Mouse (Mus musculus) hindbrain, embryonic 14.5 days (tissue): ENCODE results near the gene Six4. TPM values are rescaled to one million over a fixed set of nuclear protein-coding genes. Genes with fewer than 3 reads are reported as not detected.
"Not testable (repeated sequence)": the region's sequence is repeated elsewhere in the genome, so short reads cannot be mapped to it uniquely, and the experiment has no call there.

Experiments used
- ATAC-seq: fragments of 200-750 bp; cut with Nextera tagmentation; 2 replicates; pipeline ENCODE4 v1.8.0; 2017; ENCODE audit warnings: moderate number of reproducible peaks, mild to moderate bottlenecking, moderate TSS enrichment, moderate library complexity; ENCODE audit not compliant: low FRiP score
- DNase-seq: peaks from one replicate; pipeline ENCODE4 v3.0.0-alpha.2; 2015; ENCODE audit warnings: low spot score
- H3K27ac ChIP-seq: fragments of 300-500 bp; sonication (generic); 2 replicates; pipeline ENCODE4 v1.5.1; 2014; ENCODE audit warnings: mild to moderate bottlenecking, moderate library complexity
- H3K27me3 ChIP-seq: fragments of 300-500 bp; sonication (generic); 2 replicates; pipeline ENCODE4 v1.6.1; 2014; ENCODE audit warnings: mild to moderate bottlenecking, low read length, mixed read lengths; ENCODE audit not compliant: control insufficient read depth, insufficient read depth
- H3K36me3 ChIP-seq: fragments of 300-500 bp; sonication (generic); replicated peaks from 2 replicates; pipeline ENCODE4 v1.6.1; 2014; ENCODE audit not compliant: control insufficient read depth, insufficient read depth
- H3K4me1 ChIP-seq: fragments of 300-500 bp; sonication (generic); replicated peaks from 2 replicates; pipeline ENCODE4 v1.6.1; 2014; ENCODE audit warnings: antibody characterized with exemption, low read length, mixed read lengths; ENCODE audit not compliant: control insufficient read depth, insufficient read depth
- H3K4me2 ChIP-seq: fragments of 300-500 bp; sonication (generic); replicated peaks from 2 replicates; pipeline ENCODE4 v1.6.1; 2014; ENCODE audit warnings: mild to moderate bottlenecking, moderate library complexity
- H3K4me3 ChIP-seq: fragments of 300-500 bp; sonication (generic); replicated peaks from 2 replicates; pipeline ENCODE4 v1.5.1; 2014; ENCODE audit warnings: mild to moderate bottlenecking, low read length
- H3K9ac ChIP-seq: fragments of 300-500 bp; sonication (generic); 2 replicates; pipeline ENCODE4 v1.6.1; 2014
- H3K9me3 ChIP-seq: fragments of 300-500 bp; sonication (generic); 2 replicates; pipeline ENCODE4 v1.6.1; 2016; ENCODE audit warnings: low read length; ENCODE audit not compliant: control insufficient read depth
- WGBS: fragments of 180-500 bp; shearing (Covaris S2); extraction: QIAGEN DNeasy Blood & Tissue Kit; methylation state at CpG from one replicate; pipeline ENCODE4 v1.1.7; 2014; 5-methylcytosine and 5-hydroxymethylcytosine counted together
- polyA plus RNA-seq: library from polyadenylated mRNA; unstranded; fragments of >200 nt; fragmentation: Nextera tagmentation; extraction: Ambion mirVana; gene quantifications from 2 replicates; pipeline ENCODE4 v1.2.1, GENCODE M21; 2014

Six4 gene
- polyA plus RNA-seq, 1 experiment from 2014 or later = 0.50 TPM

DNA sequence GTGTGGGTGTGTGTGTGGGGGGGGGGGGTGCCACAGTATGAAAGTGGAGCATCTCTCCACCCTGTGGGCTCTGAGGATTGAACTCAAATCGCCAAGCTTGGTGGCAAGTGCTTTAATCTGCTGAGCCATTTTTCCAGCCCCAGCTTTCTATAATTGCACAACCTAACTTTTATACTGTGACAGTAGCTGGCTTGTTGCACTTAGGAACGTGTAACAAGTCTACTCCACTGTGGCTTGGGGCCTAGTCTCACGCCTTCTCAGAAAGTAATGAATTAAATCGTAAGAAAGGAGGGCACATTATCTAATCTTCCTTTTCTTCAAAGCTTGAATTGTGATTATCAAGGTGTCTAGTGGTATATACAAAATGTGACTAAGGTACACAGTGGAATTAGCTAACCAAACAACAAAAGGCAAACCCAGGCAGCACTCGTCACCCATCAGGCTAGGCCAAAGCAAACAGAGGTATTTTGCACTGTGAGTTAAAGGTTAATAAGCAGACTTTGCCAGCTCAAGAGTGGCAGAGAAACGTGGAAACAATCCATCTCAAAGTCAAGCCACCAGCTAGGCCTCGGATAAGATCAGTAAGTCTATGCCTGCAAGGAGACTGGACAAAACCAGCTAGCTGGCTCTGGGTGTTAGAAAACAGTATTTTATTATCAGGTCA, 22.5 kb downstream of the Six4 start:
- no peak overlapping the region for H3K9ac ChIP-seq
- H3K9me3 ChIP-seq = no peaks in the 10 kb centered on the region
- 89% methylated on average over 7 of the region's 7 CpGs for WGBS
- H3K27me3 ChIP-seq = no peaks in the 10 kb centered on the region
- H3K4me2 ChIP-seq = no peak overlapping the region
- no peaks in the 10 kb centered on the region for H3K36me3 ChIP-seq
- ATAC-seq = no peak
- DNase-seq = no peak
- H3K27ac ChIP-seq = no peak overlapping the region
- no peak overlapping the region for H3K4me3 ChIP-seq
- H3K4me1 ChIP-seq = no peaks in the 10 kb centered on the region

DNA sequence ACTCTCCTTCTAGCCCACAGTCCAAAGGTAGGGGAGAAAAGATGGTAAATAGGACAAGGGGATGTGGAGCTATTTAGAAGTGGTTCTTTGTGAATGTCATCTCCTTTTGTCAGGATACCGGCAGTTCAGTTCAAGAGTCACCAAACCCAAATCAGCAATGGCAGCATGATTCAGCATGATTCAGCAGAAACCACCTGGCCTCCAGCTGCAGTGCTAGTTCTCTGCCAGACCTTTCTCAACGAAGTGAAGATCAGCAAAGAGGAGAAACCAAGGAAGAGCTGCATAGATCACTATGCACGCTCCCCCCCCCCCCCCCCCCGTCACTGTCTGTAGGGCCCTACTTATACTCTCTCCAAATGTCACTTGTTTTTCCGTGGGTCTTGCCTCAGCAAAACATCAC, 24.3 kb downstream of the Six4 start:
- H3K27ac ChIP-seq = no peak overlapping the region
- H3K27me3 ChIP-seq = no peaks in the 10 kb centered on the region
- WGBS = 69% methylated on average over 5 of the region's 5 CpGs
- ATAC-seq = no peak
- no peak overlapping the region for H3K9ac ChIP-seq
- no peak for DNase-seq
- H3K9me3 ChIP-seq = no peaks in the 10 kb centered on the region
- no peak overlapping the region for H3K4me2 ChIP-seq
- no peak overlapping the region for H3K4me3 ChIP-seq
- H3K36me3 ChIP-seq = no peaks in the 10 kb centered on the region
- no peaks in the 10 kb centered on the region for H3K4me1 ChIP-seq

DNA sequence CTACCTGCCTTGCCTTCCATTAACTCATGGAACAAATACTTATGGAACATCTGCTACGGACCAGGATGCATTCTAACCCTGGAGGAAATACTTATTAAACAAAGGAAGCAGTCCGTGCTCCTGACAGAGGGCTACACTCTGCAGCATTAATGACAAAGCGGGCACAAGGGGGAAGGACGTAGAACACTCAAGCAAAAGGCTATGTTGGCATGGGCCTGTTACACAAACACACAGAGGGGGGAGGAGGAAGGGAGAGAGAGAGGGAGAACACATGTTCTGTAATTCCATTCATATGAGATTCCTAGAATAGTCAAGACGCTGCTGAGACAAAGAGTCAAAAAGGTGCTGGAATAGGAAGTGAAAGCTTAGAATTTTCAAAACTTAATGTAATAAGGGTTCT, 24.8 kb downstream of the Six4 start:
- 79% methylated on average over 5 of the region's 5 CpGs for WGBS

DNA sequence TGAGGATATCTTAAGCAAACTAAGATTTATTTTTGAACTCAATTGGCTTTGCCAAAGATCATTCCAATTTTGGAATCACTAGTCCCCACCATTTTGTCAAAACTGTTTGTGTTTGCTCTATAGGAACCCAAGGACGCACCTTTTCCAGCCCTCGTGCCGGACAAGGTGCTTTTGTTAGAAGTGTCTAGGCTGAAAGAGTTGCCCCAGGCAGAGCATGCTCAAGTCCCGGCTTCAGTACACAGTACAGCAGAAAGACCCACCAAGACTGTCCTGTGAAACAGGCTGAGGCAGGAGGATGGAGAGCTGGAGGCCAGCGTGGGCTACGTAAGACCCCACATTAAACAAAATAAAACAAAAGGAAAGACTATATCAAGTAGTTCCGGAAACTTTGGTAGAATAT, 26.2 kb downstream of the Six4 start:
- no peak overlapping the region for H3K9ac ChIP-seq
- no peaks in the 10 kb centered on the region for H3K4me1 ChIP-seq
- H3K36me3 ChIP-seq = no peaks in the 10 kb centered on the region
- H3K27me3 ChIP-seq = no peaks in the 10 kb centered on the region
- DNase-seq (no peak), ATAC-seq (no peak)
- no peak overlapping the region for H3K27ac ChIP-seq
- 97% methylated on average over 7 of the region's 7 CpGs for WGBS
- H3K4me3 ChIP-seq = no peak overlapping the region
- no peak overlapping the region for H3K4me2 ChIP-seq
- no peaks in the 10 kb centered on the region for H3K9me3 ChIP-seq

More for the DNA sequence above, 24.8 kb downstream of the Six4 start:
- DNase-seq (no peak), ATAC-seq (no peak)
- Histone ChIP-seq H3K36me3 (no peaks in the 10 kb centered on the region), H3K9ac (no peak overlapping the region), H3K27ac (no peak overlapping the region), H3K27me3 (no peaks in the 10 kb centered on the region), H3K4me2 (no peak overlapping the region), H3K4me3 (no peak overlapping the region), H3K9me3 (no peaks in the 10 kb centered on the region), H3K4me1 (no peaks in the 10 kb centered on the region)

DNA sequence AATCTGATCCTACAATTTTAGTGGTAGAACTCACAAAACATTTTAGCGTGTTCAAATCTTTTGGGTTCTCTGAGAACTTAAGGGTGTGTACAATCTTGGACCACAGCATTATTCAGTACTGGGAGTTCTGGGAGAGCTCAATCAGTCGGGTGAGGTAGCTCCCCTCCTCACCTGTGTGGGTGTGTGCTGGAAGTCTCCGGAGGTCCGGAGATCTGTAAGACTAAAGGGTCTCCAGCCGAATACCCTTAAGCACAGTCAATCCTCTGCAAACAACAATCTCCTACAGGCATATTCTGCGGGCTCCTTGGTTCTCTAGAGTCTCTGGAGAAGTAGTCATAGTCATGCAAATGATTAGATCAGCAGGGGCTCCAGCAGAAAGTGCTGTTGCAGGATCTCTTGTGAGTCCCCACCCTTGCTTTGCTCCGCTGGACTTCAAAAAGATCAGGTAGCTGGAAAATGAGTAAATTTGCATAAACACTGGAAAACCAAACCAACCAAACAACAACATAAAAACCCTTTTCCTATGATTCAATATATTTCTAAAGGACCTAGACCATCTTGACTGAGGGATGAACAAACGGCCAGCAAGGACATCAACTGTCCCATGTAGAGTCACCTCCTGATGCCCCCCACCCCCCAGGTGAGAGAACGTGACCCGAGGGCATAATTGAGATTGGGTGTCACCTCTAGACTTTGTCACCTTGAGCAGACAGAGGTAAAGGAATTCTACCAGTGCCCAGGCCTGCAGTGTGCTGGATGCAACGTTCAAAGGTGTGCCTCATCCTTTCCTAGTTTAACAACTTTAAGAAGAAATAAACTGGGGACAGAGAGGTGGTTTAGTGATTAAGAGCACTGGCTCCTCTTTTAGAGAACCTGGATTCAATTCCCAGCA, 27.3 kb downstream of the Six4 start:
- Histone ChIP-seq H3K4me3 (no peak overlapping the region), H3K36me3 (no peaks in the 10 kb centered on the region), H3K27me3 (no peaks in the 10 kb centered on the region), H3K9me3 (no peaks in the 10 kb centered on the region), H3K4me1 (no peaks in the 10 kb centered on the region), H3K4me2 (no peak overlapping the region), H3K9ac (no peak overlapping the region), H3K27ac (no peak overlapping the region)
- DNase-seq = no peak
- no peak for ATAC-seq
- WGBS = 21% methylated on average over 11 of the region's 11 CpGs

DNA sequence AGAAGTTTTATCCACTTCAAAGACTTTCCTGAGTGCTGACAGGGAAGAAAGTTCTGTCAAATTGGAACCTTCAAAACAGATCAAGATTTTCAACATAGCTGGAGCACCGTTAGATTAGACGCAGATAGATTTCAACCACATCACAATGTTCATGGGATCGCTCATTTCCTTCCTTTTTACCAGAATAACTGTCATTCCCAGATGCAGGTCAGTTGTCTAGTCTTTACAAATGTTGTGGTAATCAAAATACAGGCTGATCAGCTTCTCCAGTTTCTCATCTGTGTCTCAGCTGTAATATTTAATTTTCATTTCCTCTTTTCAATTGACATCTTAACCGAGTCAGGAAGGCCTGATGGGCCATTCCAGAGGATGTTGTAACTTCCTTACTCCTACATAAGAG, 29.5 kb downstream of the Six4 start:
- Histone ChIP-seq H3K27ac (no peak overlapping the region), H3K9ac (no peak overlapping the region), H3K4me3 (no peak overlapping the region), H3K4me2 (no peak overlapping the region), H3K36me3 (no peaks in the 10 kb centered on the region), H3K27me3 (no peaks in the 10 kb centered on the region), H3K4me1 (no peaks in the 10 kb centered on the region), H3K9me3 (no peaks in the 10 kb centered on the region)
- ATAC-seq = no peak
- no peak for DNase-seq
- 84% methylated on average over 4 of the region's 4 CpGs for WGBS

DNA sequence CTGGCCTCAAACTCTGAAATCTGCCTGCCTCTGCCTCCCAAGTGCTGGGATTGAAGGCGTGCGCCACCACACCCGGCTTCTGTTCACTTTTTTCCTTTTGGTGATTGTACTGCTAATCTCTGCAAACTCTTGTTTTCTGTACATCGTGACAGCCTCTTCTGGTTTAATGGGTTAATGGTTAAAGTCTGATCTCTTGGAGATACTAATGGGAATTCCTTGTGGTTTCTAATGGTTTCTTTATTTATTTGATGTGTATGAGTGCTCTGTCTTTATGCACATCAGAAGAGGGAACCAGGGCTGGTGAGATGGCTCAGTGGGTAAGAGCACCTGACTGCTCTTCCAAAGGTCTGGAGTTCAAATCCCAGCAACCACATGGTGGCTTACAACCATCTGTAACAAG, 31.4 kb downstream of the Six4 start:
- H3K27me3 ChIP-seq, H3K9me3 ChIP-seq, H3K4me1 ChIP-seq, H3K9ac ChIP-seq, DNase-seq, H3K27ac ChIP-seq, H3K36me3 ChIP-seq, H3K4me2 ChIP-seq, H3K4me3 ChIP-seq, ATAC-seq: not testable (repeated sequence)
- WGBS = 95% methylated on average over 4 of the region's 4 CpGs

DNA sequence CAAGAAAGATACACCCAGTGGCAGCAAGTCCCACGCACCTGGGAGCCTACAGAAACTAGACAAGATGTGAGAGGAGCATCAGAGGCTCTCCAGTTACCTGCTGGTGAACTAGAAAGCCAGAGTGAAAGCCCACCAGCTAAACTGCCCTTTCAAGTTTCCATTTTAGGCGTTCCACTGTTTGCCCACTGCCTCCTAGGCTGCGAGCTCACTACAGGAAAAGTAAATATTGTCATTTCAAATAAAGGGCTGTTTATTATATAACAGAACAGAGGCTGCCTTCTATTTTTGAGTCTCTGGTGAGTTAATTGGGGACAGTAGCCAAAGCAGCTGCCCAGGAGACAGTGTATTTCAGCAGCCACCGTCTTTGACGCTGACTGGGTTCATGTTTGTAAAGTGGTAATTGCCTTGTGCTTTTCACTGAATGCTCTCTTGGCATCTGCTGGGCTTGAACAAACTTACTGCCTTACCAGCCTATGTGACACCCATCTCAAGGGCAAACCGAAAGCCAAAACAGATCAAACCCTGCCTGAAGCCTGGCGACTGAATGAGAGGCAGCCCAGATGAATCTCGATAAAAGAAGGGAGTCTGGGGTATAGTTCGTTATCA, 52.3 kb downstream of the Six4 start:
- H3K27ac ChIP-seq = no peak overlapping the region
- H3K9me3 ChIP-seq = no peaks in the 10 kb centered on the region
- peaks cover 31% of the 10 kb centered on the region for H3K27me3 ChIP-seq
- H3K9ac ChIP-seq = no peak overlapping the region
- no peak overlapping the region for H3K4me3 ChIP-seq
- no peaks in the 10 kb centered on the region for H3K36me3 ChIP-seq
- DNase-seq (no peak), ATAC-seq (no peak)
- no peaks in the 10 kb centered on the region for H3K4me1 ChIP-seq
- H3K4me2 ChIP-seq = no peak overlapping the region
- WGBS = 66% methylated on average over 9 of the region's 9 CpGs

DNA sequence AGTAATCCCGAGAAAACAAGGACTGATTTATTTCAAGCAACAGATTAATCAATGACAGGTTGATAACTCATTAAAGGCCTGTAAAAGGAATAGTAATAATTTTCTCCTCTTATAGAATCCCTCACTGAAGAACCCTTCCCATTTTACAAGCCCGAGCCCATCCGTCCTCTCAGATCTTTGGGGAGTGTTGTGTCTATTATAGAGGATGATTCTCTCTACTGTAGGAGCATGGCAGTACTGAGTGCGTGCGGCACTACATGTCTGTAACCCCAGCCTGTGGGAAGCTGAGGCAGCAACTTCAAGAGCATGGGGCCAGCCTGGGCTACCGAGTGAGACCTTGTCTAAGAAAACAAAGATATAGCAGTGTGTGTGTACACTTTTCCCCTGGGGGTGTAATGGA, 55.8 kb downstream of the Six4 start:
- no peaks in the 10 kb centered on the region for H3K4me1 ChIP-seq
- H3K9me3 ChIP-seq = no peaks in the 10 kb centered on the region
- 90% methylated on average over 6 of the region's 6 CpGs for WGBS
- no peak overlapping the region for H3K9ac ChIP-seq
- H3K4me3 ChIP-seq = no peak overlapping the region
- peaks cover 64% of the 10 kb centered on the region for H3K27me3 ChIP-seq
- no peak overlapping the region for H3K27ac ChIP-seq
- ATAC-seq (no peak), DNase-seq (no peak)
- H3K36me3 ChIP-seq = no peaks in the 10 kb centered on the region
- no peak overlapping the region for H3K4me2 ChIP-seq
